Mouse (Mus musculus) T-helper 2 cell (primary cell): ENCODE results near the gene Zfhx2.

ENCODE experiments used
- in situ Hi-C: fragments of 300-600 bp; cut with MboI, MseI; formaldehyde crosslinking; loops from one replicate; pipeline ENCODE4 v1.15.1; 2025; ENCODE audit warnings: high pct_unique_total_duplicates

Zfhx2 gene

DNA sequence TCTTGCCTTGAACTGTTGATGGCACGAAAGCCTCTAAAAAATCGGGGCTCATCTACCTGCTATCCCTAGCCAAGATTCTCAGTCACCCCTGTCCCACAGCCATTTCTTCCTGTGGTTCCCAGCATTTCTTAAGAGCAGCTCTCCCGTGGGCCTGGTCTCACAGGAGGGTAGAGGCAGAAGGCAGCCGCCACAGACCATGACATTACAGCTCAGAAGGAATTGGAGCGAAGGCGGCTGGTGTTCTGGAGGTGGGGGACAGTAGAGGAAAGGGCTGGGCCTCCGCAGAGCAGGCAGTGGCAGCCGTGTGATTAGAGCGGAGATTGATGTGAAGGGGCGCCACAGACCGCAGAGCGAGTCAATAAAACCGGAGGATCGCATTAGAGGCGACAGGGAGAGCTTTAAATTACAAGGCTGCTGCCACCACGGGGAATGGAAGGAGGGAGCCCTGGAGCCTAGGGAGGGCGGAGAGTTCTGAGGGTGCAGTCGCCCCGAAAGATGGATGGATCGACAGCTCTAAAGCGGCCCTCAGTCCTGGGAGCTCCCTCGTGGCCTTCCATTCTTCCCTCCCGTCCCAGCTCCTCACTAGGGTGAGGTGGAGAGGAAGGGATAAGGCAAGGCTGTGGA lies 13.6 kb downstream of the Zfhx2 start:
- in situ Hi-C loops = loop anchor here (5.0 kb wide), 1 partner anchor 51 kb away; no protein-coding TSS in a partner anchor

DNA sequence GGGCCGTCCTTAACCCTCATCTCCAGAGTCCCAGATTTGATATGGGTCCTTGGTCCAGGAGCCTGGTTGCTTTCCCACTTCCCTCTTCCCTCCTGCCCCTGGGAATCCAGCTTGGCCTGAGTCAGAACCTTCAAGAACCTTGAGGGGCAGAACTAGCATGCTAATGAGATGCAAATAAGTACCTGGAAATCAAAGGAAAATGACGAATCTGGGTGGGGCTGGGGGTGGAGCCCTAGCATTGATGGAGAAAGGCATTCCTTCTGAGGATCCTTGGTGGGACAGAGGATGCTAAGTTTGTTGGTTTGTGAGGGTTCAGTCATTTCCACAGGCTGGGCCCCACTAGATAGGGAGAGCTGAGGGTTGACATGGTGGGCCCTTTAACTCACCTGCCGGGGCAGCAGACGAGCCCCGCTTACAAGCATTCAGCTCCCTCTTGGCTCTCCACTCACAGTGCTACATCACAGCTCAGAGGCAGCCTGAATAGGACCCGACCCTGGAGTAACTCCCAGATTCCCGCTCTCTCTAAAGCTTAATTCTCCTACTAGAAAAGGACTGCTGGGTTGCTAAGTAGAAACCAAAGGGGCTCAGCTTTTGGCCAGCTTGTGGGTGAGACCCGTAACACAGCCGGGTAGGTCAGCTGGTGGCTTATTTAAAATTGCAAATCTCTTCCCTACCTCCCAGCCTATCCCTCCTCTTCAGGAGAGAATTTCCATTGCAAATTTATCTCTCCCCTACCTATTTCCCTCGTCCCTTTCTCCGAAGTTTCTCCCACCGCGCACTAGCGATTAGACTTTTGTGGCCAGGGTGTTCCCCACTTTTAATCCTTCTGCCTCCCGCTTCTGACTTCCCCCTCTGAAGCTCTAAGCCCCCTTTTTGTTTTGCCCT lies 14.4 kb downstream of the Zfhx2 start:
- in situ Hi-C loops = loop anchor here (5.0 kb wide), 1 partner anchor 50 kb away; no protein-coding TSS in a partner anchor

DNA sequence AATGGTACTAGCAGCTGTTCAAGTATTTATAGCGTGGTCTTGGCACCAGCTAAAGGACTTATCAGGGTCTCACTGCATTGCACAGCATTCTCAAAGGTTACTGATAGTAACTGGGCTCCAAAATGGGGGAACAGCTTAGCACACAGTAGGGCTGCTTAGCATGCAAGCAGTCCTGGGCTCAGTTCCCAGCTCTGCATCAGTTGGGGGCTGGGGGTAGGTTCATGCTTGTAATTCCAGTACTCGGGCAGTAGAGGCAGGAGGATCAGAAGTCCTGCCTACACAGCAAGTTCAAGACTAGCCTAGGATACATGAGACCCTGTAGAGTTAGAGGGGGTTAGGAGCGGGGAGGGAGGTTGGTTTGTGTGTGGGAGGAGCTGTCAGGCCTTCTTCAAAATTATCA lies 15.2 kb downstream of the Zfhx2 start:
- in situ Hi-C loops = loop anchor here (5.0 kb wide), 1 partner anchor 50 kb away; no protein-coding TSS in a partner anchor

DNA sequence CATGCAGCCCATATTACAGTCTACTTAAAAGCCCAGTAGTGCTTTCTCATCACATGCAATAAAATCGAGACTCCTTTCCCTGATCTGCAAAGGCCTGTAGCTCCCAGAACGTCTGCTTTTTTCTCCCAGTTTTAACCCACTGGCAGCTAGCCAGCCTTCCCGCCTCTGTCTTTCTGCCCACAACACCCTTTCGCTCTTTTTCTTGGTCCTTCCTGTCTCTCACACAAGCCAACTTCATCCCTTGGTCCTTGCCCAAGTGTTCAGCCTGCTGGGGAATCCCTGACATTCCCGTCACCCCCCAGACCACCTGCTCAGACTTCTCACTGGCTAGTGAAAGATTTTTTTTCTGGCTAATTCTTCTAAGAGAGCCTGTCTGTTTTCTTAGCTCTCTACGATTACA lies 15.9 kb downstream of the Zfhx2 start:
- in situ Hi-C loops = loop anchor here (5.0 kb wide), 1 partner anchor 49 kb away; no protein-coding TSS in a partner anchor

DNA sequence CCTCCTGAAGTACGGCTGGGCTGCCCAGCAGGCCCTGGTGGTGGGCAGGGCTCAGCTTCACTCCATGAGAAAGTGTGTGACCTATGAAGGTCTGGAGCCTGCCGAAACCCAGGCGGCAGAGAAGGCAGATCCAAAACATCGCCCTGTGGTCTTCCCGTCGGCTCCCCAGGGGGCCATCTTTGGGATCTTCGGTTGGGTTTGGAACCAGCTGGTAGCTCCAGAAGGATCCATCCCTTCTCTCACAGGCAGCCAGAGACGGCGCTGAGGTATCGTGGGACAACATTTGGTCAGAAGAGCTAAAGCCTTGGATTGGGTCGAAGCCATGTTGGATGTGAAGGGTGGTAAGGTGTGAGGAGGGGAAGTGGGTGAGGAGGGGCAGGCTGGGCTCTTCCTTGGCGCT lies 17.7 kb downstream of the Zfhx2 start:
- in situ Hi-C loops = no loop called here

DNA sequence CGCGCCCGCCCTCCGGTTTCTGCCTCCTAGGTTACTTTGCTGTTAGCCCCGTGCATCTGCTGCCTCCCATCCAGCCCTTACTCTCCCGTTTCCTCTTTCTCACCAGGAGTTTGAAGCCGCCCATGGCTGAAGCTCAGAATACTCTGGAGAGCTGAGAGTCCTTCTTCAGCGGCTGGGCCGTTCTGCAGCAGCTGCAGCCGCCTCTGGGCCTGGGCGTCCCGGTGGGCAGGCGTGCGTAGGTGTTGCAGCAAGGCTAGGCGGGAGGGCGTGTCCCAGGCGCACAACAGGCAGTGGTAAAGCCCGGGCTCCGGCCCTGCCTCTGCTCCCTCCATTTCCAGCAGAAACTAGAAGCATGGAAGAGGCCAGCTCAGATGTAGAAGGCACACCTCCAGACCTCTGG lies 20.4 kb downstream of the Zfhx2 start:
- in situ Hi-C loops = no loop called here

DNA sequence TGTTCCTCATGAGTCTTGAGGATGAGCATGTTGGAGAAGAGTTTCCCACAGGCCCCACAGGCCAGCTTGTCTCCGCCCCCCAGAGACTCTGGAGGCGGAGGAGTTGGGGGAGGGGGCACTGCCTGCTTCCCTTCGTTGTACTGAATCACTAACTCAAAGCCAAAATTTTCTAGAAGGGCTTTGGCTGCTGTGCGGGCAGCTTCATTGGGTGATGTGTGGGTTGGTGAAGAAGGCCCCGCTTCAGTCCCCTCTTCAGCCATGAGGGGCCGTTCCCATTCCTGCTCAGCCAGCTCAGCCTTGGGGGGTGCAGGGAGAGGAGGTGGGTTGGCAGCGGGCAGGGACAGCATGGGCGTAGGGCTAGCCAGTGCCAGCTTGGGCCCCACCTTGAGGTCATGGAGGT lies 26.1 kb downstream of the Zfhx2 start:
- in situ Hi-C loops = no loop called here

DNA sequence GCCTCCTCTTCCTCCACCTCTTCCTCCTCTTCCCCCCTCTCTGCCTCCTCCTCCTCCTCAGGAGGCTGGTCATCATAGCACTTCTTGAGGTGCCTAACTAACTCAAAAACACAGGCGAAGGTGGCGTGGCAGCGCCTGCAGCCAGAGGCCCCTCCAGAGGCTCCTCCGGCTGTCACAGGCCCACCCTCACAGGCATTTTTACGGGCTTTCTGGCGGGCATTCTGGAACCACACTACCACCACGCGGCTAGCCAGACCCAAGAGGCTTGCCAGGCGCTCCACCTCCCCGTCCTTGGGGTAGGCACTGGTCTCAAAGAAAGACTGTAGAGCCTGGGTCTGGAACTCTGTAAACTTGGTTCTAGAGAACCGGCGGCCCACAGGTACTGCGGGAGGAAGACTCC lies 26.7 kb downstream of the Zfhx2 start:
- in situ Hi-C loops = no loop called here

DNA sequence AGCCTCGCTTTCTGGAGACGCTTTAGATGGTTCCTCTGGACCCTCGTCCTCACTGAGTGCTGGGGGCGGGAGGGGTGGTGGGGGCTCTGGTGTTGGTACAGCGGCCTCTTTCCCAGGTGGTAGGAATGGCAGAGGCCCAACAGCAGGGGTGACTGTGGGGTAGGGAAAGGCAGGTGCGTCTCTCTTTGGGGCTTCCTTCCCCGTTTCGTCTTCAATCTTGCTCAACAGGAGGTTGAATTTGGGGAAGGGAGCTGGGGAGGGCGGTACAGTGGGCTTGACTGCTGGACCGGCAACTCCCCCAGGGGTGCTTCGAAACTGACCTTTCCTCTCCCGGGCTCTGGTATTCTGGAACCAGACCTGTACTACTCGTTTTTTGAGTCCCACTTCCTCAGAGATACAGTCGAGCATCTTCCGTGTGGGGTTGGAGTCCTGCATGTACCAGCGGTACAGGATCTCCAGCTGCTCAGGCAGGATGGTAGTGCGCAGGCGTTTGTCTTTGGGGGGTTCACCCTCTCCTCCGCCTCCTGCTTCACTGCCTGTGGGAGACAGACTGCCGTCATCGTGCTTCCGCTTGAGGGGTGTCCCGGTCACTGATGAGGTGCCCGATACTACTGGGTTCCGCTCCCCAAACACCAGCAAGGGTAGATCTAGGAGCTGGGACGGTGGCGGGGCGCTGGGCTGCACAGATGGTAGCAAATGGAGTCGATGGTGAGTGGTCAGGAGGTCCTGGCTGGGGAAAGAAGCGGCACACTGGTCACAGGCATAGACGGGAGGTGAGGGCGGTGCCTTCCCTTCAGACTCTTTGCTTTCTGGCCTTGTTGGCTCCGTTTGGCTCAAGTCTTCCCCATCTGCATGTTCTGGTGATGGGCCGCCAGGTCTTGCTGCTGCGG lies 27.4 kb downstream of the Zfhx2 start:
- in situ Hi-C loops = no loop called here

DNA sequence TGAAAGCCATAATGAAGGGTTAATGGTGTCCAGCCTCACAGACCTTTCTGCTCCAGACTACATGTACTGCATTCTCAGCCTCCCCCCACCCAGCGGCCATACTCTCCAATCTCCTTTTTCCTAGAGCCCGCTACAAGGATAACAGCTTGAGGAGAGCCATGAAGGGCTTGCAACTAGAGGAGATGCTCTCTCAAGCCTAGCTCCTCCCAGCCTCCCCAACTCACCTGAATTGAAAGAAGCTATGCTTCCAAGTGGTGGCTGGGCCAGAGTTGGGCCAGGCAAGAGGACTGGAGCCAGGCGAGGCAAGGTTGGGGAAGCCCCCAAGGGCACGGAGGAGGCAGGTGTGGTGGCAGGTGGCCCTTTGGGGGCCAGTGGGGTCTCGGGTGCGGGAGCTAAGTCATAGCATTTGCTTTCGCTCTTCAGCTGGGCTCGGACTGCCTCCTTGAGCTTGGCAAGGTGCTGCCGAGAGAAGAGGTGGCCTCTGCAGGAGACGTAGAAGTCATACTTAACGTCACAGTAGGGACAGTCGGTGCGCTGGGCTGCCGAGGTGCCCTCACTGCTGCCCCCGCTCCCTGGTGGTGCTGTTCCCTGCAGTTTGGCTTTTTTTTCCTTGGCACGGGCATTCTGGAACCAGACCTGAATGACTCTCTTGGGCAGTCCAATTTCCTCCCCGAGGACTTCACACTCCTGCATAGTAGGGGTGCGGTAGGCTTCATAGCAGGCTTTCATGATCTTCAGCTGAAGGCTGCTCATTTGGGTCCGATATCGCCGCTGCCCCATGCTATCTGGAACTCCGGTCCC lies 28.3 kb downstream of the Zfhx2 start:
- in situ Hi-C loops = no loop called here

DNA sequence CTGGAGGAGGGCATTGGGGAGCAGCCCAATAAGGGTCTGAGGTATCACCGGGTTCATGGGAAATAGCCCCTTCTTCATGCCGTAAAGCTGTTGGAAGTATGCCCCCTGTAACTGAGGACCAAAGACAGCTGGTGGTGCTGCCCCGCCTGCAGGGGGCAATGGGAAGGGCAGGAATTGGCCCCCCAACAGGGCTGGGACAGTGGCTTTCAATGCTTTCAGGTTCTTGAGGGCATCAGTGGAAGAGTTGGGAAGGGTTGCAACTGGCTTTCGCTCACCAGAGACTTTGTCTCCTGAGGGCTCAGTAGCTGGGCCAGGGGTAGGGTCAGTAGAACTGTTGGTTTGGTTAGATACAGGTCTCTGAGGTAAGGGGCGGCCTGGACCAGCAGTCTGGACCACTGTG lies 29.0 kb downstream of the Zfhx2 start:
- in situ Hi-C loops = no loop called here

DNA sequence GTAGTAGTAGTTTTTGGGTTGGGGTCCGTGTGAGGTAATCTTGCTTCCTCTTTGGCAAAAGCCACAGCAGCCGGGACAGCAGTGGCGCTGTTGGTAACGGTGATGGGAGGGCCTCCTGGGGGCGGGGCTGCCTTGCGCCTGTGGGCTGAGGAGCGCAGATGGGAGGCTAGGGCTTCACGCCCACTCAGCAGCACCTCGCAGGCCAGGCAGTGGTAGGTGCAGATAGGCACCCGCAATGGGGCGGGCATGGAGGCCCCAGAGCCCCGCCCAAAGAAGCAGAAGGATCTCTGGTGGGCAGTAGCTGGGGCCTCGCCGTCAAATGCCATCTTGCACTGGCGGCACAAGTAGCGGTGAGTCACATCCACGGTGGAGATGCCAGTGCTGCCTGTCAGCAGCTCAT lies 29.5 kb downstream of the Zfhx2 start:
- in situ Hi-C loops = no loop called here

DNA sequence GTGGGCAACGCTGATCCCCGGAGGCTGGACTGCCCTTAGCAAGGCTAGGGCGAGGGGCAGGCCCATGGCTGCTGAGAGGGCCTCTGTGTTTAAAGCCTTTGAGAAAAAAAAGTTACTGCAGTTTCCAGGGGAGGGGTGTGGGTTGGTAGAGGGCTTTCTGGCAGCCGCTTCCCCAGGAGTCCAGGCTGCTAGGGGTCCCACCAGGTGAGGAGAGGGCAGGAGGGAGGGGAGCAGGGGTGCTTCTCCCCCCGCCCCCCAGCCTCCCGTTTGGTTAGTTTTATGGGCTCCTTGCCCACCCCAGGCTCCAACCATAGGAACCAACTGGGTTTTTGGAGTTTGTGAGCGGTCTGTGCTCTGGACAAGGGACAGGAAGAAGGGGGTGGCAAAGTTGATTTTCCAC lies 30.3 kb downstream of the Zfhx2 start:
- in situ Hi-C loops = no loop called here

DNA sequence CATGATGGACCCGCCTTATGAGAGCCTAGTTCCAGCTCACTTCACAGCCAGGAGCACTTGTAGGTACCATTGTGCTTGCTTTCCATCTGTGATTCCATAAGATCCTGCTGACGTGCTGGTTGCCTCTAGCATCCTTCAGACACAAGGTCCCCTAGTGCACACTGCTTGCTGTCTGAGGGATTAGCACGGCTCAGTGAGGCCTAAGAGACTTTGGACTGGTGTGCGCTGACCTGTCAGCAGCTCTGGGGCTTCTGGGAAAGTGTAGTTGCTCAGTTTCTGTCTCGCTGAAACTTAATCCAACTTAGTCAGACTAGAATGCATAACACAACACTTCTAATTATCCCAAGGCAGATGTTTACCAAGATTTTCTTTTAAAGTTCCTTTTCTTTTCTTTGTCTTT lies 32.2 kb downstream of the Zfhx2 start:
- in situ Hi-C loops = no loop called here

DNA sequence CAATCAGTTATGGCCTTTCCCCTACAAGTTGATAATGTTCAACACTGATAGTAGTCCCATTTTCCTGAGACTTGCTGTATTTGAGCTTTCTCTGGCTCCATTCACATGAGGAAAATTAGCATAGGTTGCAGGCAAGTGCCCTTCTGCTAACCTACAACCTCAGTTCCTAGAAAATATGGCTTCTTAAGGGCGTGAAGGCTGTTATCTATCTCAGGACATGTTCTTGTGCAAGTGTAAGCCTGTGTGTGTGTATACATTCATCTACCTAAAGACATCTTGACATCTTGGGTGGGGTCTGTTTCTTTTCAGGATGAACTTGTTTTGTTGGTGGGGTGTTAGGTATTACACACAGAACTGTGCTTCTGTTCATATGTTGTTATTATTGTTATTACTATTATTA lies 33.1 kb downstream of the Zfhx2 start:
- in situ Hi-C loops = no loop called here

DNA sequence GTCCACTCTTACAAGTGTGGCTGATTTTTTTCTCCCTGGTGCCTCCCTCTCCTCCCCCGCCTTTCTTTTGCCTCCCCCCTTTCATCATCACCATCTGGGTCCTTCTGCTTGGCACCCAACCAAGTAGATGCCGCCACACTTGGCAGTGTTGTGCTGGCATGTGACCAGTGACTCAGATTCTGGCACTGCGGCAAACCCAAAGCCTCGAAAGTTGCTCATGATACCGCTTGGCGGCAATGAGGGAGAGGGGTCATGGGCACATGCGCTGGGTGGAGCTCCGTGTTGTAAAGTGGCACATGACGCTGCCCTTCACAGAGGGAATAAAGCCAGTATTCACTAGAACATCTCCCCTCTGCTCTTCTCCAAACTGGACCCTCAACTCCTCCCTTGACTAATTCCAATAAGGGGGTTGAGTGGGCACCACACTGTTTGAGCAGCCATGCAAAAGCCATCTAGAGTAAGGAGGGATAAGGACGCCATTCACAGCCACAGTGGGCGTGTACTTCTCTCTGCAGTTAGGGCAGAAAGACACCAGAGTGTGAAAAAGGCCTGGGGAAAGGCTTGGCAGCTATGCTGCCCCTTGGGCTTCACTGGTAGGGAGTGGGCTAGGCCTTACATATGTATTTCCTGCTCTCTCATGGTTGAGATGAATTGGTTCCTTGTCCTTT lies 36.8 kb downstream of the Zfhx2 start:
- in situ Hi-C loops = no loop called here

DNA sequence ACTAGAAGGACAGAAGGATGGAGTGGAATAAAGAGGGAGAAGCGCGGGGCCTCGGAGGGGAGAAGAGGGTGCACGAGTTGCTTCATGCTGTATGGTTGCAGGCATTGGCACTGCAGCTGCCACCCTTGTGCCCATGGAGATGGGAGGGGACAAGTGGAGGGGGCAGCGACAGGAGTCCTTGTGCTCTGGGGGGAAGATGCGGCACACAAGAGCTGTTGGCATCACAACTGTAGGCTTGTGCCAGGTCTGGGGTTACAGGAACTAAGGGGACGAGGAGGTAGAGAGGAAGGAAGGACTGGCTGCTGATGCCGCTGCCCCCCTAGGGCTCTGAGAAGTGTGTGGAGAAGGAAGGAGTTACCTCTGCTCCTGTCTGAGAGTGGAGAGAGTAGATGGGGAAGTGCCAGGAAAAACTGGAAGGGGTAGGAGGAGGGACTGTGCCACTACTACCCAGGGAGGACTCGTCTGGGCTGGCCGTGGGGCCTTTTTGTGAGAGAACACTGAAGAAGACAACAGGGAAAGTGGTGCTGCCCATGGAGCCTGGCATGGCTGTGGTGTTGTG lies 37.9 kb downstream of the Zfhx2 start:
- in situ Hi-C loops = no loop called here

DNA sequence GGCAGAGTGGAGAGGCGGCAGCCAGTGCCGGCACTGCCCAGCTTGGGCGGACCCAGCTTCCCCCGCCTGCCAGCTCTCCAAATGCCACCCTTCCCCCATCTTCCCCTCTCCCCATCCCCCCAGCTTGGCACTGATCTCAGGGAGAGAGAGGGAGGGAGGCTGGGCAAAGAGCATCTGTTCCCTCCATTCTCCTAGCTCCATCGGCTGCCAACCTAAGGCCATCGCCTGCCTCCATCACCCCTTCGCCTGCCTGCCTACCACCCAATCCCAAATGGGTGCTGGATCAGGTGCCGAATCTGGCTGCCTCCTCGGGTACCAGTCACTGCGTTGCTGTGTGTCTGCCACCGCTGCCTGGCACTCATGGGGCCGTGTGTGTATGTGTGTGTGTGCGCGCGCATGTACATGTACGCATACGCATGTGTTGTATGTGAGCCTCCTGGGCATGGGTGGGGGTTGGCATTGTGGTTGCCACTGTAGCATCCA lies 38.4 kb downstream of the Zfhx2 start:
- in situ Hi-C loops = no loop called here

DNA sequence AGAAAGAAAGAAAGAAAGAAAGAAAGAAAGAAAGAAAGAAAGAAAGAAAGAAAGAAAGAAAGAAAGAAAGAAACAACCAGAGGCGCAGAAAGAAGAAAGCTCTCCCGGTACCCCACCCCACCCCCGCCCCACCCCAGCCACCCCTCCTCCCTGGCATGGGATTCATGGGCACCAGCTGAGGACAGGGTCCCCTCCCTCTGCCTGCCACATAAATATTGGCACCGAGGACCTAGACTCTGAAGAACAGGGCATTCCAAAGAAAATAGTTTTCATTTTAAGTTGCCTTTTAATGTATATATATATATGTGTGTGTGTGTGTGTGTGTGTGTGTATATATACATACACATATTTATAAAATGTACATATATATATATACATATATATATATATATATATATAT lies 39.1 kb downstream of the Zfhx2 start:
- in situ Hi-C loops = no loop called here

DNA sequence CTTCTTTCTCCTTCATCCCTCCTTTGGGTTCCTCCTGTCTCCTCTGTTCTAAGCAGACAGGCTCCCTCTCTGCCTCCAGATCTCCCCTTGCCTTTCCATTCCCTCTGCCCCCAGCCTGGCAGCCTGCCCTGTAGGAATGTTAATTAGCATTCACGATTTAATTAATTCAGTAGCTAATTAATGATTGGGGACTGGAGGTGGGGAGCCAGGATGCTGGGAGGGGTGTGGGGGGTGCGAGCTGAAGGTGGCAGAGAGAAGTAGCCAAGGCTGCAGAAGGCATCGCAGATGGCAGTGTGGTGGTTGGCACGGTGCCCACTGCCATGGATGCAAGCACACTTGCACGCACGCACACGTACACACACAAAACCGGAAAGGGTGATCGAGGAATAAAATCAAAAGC lies 39.6 kb downstream of the Zfhx2 start:
- in situ Hi-C loops = no loop called here
